Mouse (Mus musculus) heart, postnatal 36 days (tissue): Measurements from ENCODE around the gene Gm38119. TPM values are rescaled to one million over a fixed set of nuclear protein-coding genes. Genes with fewer than 3 reads are reported as not detected.
"Not testable (repeated sequence)": the region's sequence is repeated elsewhere in the genome, so short reads cannot be mapped to it uniquely, and the experiment has no call there.

ENCODE experiments used
- DNase-seq, 2 experiments: peaks; one replicate each; pipeline ENCODE4 v3.0.0; 2021 to 2022
- intact Hi-C: fragments of 180-260 bp; cut with DNase I; formaldehyde crosslinking; loops from one replicate; pipeline ENCODE4 v1.15.1; 2025
- total RNA-seq, 2 experiments: library from RNA; stranded (reverse); gene quantifications; 2 replicates each; pipeline ENCODE4 v1.2.3; 2021

Gene Gm38119
- total RNA-seq, result not detected

DNA sequence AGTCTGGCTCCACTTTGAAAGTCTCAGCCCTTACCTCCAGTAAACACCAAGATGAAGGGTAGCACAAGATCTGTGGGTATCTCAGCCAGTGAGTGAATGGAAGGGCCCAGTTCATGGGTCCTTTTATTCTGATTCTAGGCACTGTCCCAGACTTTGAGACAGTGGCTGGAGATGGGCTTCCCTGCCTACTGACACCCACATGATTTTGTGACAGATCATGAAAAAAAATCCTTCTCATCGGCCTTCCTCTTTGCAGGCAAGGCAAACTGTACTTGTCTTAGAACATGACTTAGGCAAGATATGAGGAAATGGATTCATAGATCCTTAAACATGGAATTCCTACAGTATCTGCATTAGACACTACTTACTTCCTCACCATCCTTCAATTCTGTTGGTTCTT lies at the start of gene Gm38119:
TSS of gene Gm38119 (minus strand) at position 101 of the 400 bp plus-strand sequence.
- intact Hi-C loops, result no loop called here
- DNase-seq, result no peak

- DNase-seq, result no peak
- intact Hi-C loops, result no loop called here
Measured at GRCm38 (mm10) chr3:92778799-92779198, 39.9 kb upstream of the Gm38119 start, which contains the start of gene Lce1i. TSS of gene Lce1i (minus strand) at chr3:92778899.

DNA sequence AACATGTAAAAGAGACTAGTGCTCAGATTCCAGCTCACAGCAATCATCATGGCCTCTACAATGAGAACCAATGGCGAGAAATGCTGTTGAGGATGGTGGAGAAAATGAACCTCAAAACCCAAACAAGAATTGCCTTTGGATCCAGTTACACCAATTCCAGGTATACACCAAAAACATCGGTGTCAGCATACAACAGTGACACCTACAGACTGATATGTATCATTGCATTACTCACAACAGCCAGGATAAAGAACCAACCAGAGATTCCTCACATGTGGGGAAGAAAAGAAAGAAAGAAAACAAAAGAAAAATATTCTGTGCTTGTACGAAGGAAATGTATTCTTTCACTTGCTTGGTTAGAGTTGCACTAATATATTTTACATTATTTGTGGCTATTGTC lies 32.7 kb upstream of the Gm38119 start:
- DNase-seq, result no peak
- intact Hi-C loops, result no loop called here

DNA sequence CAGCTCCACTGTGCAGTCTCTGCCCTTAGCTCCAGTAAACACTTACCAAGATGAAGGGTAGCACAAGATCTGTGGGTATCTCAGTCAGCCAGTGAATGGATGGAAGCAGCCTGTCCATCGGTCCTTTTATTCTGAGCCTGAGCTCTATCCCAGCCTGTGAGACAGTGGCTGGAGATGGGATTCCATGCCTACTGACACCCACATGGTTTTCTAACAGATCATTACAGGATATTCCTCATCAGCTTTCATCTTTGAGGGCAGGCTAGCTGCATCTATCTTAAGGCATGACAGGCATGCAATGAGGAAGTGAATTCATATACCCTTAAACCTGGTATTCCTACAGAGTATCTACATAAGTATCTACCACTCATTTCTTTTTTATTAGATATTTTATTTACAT lies 26.1 kb upstream of the Gm38119 start, which contains the start of gene Lce1h:
TSS of gene Lce1h (minus strand) at position 101 of the 400 bp plus-strand sequence.
- no peak for DNase-seq
- intact Hi-C loops, result loop anchor here (10.0 kb wide), 1 partner anchor 610 kb away; no protein-coding TSS in a partner anchor

DNA sequence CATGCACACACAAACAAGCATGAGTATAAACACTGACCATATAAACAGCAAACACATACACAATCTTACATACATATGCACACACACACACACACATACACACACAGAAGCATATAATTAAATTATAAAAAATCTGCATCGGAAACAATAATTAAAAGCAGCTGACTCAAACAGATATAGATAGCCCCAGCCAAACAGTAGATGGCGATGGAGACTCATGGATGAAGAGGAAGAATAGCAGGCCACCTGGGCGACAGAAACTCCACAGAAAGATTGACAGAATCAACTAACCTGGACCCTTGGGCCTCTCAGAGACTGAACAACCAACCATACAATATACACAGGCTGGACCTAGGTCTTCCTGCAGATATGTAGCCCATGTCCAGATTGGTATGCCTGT lies 14.3 kb upstream of the Gm38119 start:
- intact Hi-C loops, result no loop called here

DNA sequence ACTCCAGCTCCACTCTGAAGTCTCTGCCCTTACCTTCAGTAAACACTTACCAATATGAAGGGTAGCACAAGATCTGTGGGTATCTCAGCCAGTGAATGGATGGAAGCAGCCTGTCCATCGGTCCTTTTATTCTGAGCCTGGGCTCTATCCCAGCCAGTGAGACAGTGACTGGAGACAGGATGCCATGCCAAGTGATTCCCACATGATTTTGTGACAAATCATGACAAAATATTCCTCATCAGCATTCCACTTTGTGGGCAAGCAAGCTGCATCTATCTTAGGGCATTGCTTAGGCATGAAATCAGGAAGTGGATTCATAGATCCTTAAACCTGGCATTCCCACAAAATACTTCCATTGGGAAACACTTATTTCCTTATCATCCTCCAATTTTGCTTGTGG lies 13.3 kb upstream of the Gm38119 start, which contains the start of gene Lce1g:
TSS of gene Lce1g (minus strand) at position 101 of the 400 bp plus-strand sequence.
- intact Hi-C loops, result no loop called here
- no peak for DNase-seq

More for the DNA sequence above, 14.3 kb upstream of the Gm38119 start:
- no peak for DNase-seq

GRCm38 (mm10) chr3:92722631-92723030 lies 16.3 kb downstream of the Gm38119 start:
- intact Hi-C loops, result no loop called here
- DNase-seq, result no peak

GRCm38 (mm10) chr3:92720250-92720649 lies 18.6 kb downstream of the Gm38119 start, which contains the start of gene Lce1f:
TSS of gene Lce1f (minus strand) at chr3:92720350.
- intact Hi-C loops, result no loop called here
- DNase-seq, result no peak

DNA sequence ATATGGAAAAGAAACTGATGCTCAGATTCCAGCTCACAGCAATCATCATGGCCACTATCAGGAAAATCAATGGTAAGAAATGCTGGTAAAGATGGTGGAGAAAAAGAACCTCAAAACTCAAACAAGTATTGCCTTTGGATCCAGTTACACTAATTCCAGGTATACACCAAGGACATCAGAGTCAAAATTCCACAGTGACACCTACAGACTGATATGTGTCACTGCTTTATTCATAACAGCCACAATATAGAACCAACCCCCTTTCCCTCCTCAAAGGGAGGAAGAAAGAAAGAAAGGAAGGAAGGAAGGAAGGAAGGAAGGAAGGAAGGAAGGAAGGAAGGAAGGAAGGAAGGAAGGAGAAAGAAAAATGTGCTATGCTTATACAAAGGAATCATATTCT lies 23.8 kb downstream of the Gm38119 start:
- intact Hi-C loops, result no loop called here
- no peak for DNase-seq

GRCm38 (mm10) chr3:92708974-92709373 lies 29.9 kb downstream of the Gm38119 start, which contains the start of gene Lce1e:
TSS of gene Lce1e (minus strand) at chr3:92709074.
- intact Hi-C loops, result no loop called here
- no peak for DNase-seq

DNA sequence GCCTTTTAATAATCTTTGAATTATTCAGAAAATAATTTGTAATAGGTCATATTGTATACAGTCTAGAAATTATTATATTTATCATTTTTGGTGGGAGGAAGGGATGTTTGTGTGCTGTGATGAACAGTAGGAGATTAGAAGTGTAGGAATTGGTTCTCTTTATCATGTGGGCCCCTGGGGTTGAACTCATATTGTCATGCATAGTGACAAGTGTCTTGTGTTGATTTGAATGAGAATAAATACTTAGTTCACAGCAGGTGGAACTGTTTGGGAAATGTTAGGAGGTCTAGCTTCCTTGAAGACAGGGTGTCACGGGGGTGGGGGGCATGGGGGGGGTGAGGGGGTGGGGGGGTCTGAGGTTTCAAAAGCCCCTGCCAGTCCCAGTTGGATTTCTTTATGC lies 44.3 kb downstream of the Gm38119 start:
- intact Hi-C loops, result no loop called here
- DNase-seq, result no peak

- intact Hi-C loops, result no loop called here
- DNase-seq, result no peak
Measured at GRCm38 (mm10) chr3:92691688-92692087, 47.2 kb downstream of the Gm38119 start.

GRCm38 (mm10) chr3:92689154-92689553 lies 49.7 kb downstream of the Gm38119 start:
- DNase-seq, result peak; percentile 6 to 19

More at GRCm38 (mm10) chr3:92689154-92689553, 49.7 kb downstream of the Gm38119 start:
- intact Hi-C loops, result not testable (repeated sequence)

Other genes with a start within 250 kb of the Gm38119 start
- not detected for gene Sprr4, start 238.6 kb downstream of the Gm38119 start, total RNA-seq
- gene 2310046K23Rik, start 204.6 kb downstream of the Gm38119 start, total RNA-seq, result not detected
- not detected for gene Ivl, start 165.4 kb downstream of the Gm38119 start, total RNA-seq
- not detected for gene Smcp, start 150.1 kb downstream of the Gm38119 start, total RNA-seq
- not detected for gene 2210017I01Rik, start 131.6 kb downstream of the Gm38119 start, total RNA-seq
- not detected for gene Lce6a, start 117.4 kb downstream of the Gm38119 start, total RNA-seq
- gene Lce1a1, start 90.8 kb downstream of the Gm38119 start, total RNA-seq, result not detected
- gene Lce1b, start 82.2 kb downstream of the Gm38119 start, total RNA-seq, result not detected
- gene Lce1a2, start 68.8 kb downstream of the Gm38119 start, total RNA-seq, result not detected
- not detected for gene Lce1c, start 59.8 kb downstream of the Gm38119 start, total RNA-seq
- not detected for gene Lce1d, start 51.9 kb downstream of the Gm38119 start, total RNA-seq
- not detected for gene Lce1e, start 30.0 kb downstream of the Gm38119 start, total RNA-seq
- not detected for gene Lce1f, start 18.7 kb downstream of the Gm38119 start, total RNA-seq
- not detected for gene Lce1g, start 13.2 kb upstream of the Gm38119 start, total RNA-seq
- not detected for gene Lce1h, start 26.0 kb upstream of the Gm38119 start, total RNA-seq
- not detected for gene Lce1i, start 39.8 kb upstream of the Gm38119 start, total RNA-seq
- not detected for gene Lce1j, start 51.4 kb upstream of the Gm38119 start, total RNA-seq
- gene Lce1k, start 68.8 kb upstream of the Gm38119 start, total RNA-seq, result not detected
- not detected for gene Kprp, start 88.2 kb upstream of the Gm38119 start, total RNA-seq
- gene Lce1l, start 112.2 kb upstream of the Gm38119 start, total RNA-seq, result not detected
- not detected for gene 2310050C09Rik, start 131.1 kb upstream of the Gm38119 start, total RNA-seq
- not detected for gene Lce3a, start 187.1 kb upstream of the Gm38119 start, total RNA-seq
- not detected for gene Lce3b, start 193.9 kb upstream of the Gm38119 start, total RNA-seq
- gene Lce3c, start 205.4 kb upstream of the Gm38119 start, total RNA-seq, result not detected
- not detected for gene Lce3d, start 218.3 kb upstream of the Gm38119 start, total RNA-seq
- gene Lce3e, start 228.0 kb upstream of the Gm38119 start, total RNA-seq, result not detected